Mouse (Mus musculus): ENCODE measurements at regions not wholly inside any gene's neighbourhood (a gene's known extent, or its start where the extent isn't known, plus 50 kb on each side); places are given as distances from the start of the nearest gene placed in this dataset.

DNA sequence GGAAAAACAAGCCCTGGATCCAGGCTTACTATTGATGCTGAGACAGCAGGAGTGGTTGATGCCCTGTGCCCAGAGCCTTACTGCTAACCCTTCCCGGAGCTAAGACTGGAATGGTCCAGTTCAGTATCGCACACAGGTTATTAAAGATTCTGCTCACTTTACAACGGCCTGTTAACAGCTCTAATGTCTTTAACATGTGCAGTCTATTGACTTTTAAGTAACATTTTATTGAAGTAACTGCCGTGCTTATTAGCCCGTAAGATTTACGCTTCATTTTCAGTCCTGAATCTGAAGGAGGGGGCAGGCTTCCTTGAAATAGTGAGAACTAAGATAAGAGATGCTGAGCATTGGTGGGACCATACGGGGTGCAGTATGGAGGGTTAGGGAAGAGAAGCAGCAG lies 155.7 kb upstream of the Cep162 start:
- TF ChIP-seq POLR2AphosphoS2 (IDR thresholded peaks at IDR 0.05; ENCODE audit: low read length) (no peak), USF2 (IDR thresholded peaks at IDR 0.05; ENCODE audit: borderline replicate concordance in 1 of 2, insufficient read depth in 1 of 2, low read depth in 1 of 2, low read length in 2 of 2) (no peak), POLR2A (IDR thresholded peaks at IDR 0.05; ENCODE audit: control insufficient read depth in 1 of 2, insufficient read depth in 1 of 2, low read depth in 1 of 2, low read length in 2 of 2, poor library complexity in 1 of 2) (no peak), CTCF (IDR thresholded peaks at IDR 0.05 in 2 of 3, conservative IDR thresholded peaks at IDR 0.05 in 1 of 3; ENCODE audit: control insufficient read depth in 1 of 3, insufficient read depth in 1 of 3, low read depth in 2 of 3, low read length in 3 of 3, poor library complexity in 1 of 3, severe bottlenecking in 1 of 3) (no peak)
